Mouse (Mus musculus): ENCODE results near the gene Zdhhc22. TPM values are rescaled to one million over a fixed set of nuclear protein-coding genes. Genes with fewer than 3 reads are reported as not detected.

Gene Zdhhc22
- 0.42 and 0.53 TPM in 2 replicates for polyA plus RNA-seq (2015; fragmentation: Nextera tagmentation; extraction: Ambion mirVana)

- peaks cover 11% of the 10 kb centered on the region for H3K4me1 ChIP-seq
- H3K27me3 ChIP-seq (replicated peaks): peaks cover 65% of the 10 kb centered on the region
- ATAC-seq (ENCODE audit: insufficient read depth, low FRiP score, low read depth): peak; percentile 37; the same call in 1 of the 2 replicates
- 1% methylated on average over 62 of the region's 68 CpGs for WGBS
- H3K9me3 ChIP-seq: no peaks in the 10 kb centered on the region
- H3K4me2 ChIP-seq: peak within 1 kb of the TSS; percentile 50
- H3K9ac ChIP-seq: no peak within 1 kb of the TSS
- no peak within 1 kb of the TSS for H3K27ac ChIP-seq
- peak within 1 kb of the TSS; percentile 22 for H3K4me3 ChIP-seq (replicated peaks)
- no peaks in the 10 kb centered on the region for H3K36me3 ChIP-seq
Measured at GRCm38 (mm10) chr12:86989890-86990754, at the start of gene Zdhhc22. Gene Zdhhc22, minus strand, starts transcription at chr12:86990430.

GRCm38 (mm10) chr12:87036631-87037030 is 46.4 kb upstream of the Zdhhc22 start:
- Histone ChIP-seq H3K4me1 (no peaks in the 10 kb centered on the region), H3K36me3 (no peaks in the 10 kb centered on the region)

GRCm38 (mm10) chr12:87031163-87031763 is 41.0 kb upstream of the Zdhhc22 start:
- Histone ChIP-seq H3K4me1 (peaks cover 2% of the 10 kb centered on the region; the same call in 1 of the 2 replicates), H3K36me3 (no peaks in the 10 kb centered on the region), H3K4me2 (no peak overlapping the region), H3K27ac (no peak overlapping the region), H3K4me3 (replicated peaks) (no peak overlapping the region), H3K9me3 (no peaks in the 10 kb centered on the region), H3K9ac (no peak overlapping the region), H3K27me3 (replicated peaks) (peaks cover 19% of the 10 kb centered on the region)
- ATAC-seq (ENCODE audit: insufficient read depth, low FRiP score, low read depth): no peak
- WGBS: 71% methylated on average over 5 of the region's 5 CpGs

More at GRCm38 (mm10) chr12:87036631-87037030, 46.4 kb upstream of the Zdhhc22 start:
- WGBS: 90% methylated on average over 7 of the region's 7 CpGs
- Histone ChIP-seq H3K4me2 (no peak overlapping the region), H3K9me3 (no peaks in the 10 kb centered on the region), H3K27me3 (replicated peaks) (no peaks in the 10 kb centered on the region), H3K4me3 (replicated peaks) (no peak overlapping the region), H3K27ac (no peak overlapping the region), H3K9ac (no peak overlapping the region)
- no peak for ATAC-seq (ENCODE audit: insufficient read depth, low FRiP score, low read depth)

DNA sequence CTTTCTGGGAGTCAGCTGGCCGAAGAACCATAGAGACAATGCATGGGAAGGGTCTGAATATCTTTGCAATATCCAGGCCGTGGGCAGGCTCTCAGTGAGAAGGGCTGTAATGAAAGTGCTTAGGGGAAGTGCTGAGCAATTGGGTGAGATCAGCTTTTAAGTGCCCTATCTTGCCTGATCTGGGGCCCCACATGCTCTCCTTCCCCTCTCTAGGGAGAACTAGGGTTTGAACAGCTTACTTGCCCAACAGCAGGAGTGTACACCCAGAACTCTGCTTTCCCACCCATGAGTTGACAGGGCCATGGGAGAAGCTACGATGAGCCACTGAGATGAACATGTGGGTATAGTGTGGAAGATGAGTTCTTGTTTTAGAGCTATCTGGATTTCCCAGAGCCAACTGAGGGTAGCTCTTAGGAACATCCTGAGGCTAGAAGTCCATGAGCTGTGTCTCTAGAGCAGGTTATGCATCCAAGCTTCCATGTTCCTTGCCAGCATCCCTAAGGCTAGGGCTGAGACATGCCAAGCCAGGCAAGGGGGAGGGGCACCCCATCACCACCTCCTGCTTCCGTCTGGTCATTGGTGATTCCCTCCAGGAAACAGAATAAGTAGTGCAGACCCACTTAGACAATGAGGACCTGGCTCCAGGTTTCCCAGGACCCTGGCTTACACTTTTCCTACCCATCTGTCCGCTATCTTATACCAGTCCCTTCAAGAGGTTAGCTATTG is 39.2 kb upstream of the Zdhhc22 start:
- no peaks in the 10 kb centered on the region for H3K9me3 ChIP-seq
- H3K27me3 ChIP-seq (replicated peaks): peaks cover 20% of the 10 kb centered on the region
- no peak overlapping the region for H3K27ac ChIP-seq
- ATAC-seq (ENCODE audit: insufficient read depth, low FRiP score, low read depth): no peak
- H3K36me3 ChIP-seq: no peaks in the 10 kb centered on the region
- no peak overlapping the region for H3K9ac ChIP-seq
- H3K4me1 ChIP-seq: peaks cover 6% of the 10 kb centered on the region; the same call in 1 of the 2 replicates
- 69% methylated on average over 5 of the region's 5 CpGs for WGBS
- H3K4me2 ChIP-seq: no peak overlapping the region
- H3K4me3 ChIP-seq (replicated peaks): no peak overlapping the region

DNA sequence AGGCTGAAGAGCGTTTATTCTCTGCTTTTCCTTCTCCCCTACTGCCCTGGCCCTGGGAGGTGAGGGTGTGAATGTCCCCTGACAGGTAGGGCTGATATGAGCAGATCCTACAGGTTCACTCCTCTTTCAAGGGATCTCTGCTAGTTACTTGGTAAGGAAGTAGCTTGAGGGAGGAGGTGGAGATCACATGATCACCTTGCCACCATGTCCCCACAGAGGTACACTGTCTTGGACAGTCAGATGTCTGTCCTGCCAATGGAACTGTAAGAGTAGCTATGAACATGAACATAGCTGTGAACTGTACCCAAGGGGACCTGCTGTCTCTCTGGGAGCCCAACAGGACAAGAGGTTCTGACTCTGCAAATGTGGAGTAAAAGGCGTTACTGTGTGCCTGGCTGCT is 37.8 kb upstream of the Zdhhc22 start:
- Histone ChIP-seq H3K27ac (no peak overlapping the region), H3K9me3 (no peaks in the 10 kb centered on the region), H3K36me3 (no peaks in the 10 kb centered on the region), H3K27me3 (replicated peaks) (peaks cover 20% of the 10 kb centered on the region), H3K9ac (no peak overlapping the region), H3K4me1 (peaks cover 6% of the 10 kb centered on the region; the same call in 1 of the 2 replicates), H3K4me3 (replicated peaks) (no peak overlapping the region), H3K4me2 (no peak overlapping the region)
- no peak for ATAC-seq (ENCODE audit: insufficient read depth, low FRiP score, low read depth)
- 57% methylated on average over 2 of the region's 2 CpGs for WGBS

GRCm38 (mm10) chr12:87027391-87027790 is 37.2 kb upstream of the Zdhhc22 start:
- Histone ChIP-seq H3K4me2 (no peak overlapping the region), H3K9ac (no peak overlapping the region), H3K4me1 (peaks cover 6% of the 10 kb centered on the region; the same call in 1 of the 2 replicates), H3K27me3 (replicated peaks) (peaks cover 20% of the 10 kb centered on the region), H3K4me3 (replicated peaks) (no peak overlapping the region), H3K27ac (no peak overlapping the region), H3K9me3 (no peaks in the 10 kb centered on the region), H3K36me3 (no peaks in the 10 kb centered on the region)
- WGBS: 50% methylated on average over 5 of the region's 5 CpGs
- ATAC-seq (ENCODE audit: insufficient read depth, low FRiP score, low read depth): no peak

GRCm38 (mm10) chr12:87026871-87027240 is 36.6 kb upstream of the Zdhhc22 start:
- H3K4me2 ChIP-seq: peak overlapping the region; percentile 47
- H3K36me3 ChIP-seq: no peaks in the 10 kb centered on the region
- ATAC-seq (ENCODE audit: insufficient read depth, low FRiP score, low read depth): no peak
- peaks cover 6% of the 10 kb centered on the region; the same call in 1 of the 2 replicates for H3K4me1 ChIP-seq
- no peak overlapping the region for H3K27ac ChIP-seq
- no peaks in the 10 kb centered on the region for H3K9me3 ChIP-seq
- H3K9ac ChIP-seq: no peak overlapping the region
- H3K4me3 ChIP-seq (replicated peaks): peak overlapping the region; percentile 13; the same call in 1 of the 2 replicates
- H3K27me3 ChIP-seq (replicated peaks): peaks cover 20% of the 10 kb centered on the region
- WGBS: 15% methylated on average over 8 of the region's 8 CpGs

- H3K4me3 ChIP-seq (replicated peaks): peak overlapping the region; percentile 13
- no peaks in the 10 kb centered on the region for H3K9me3 ChIP-seq
- peaks cover 6% of the 10 kb centered on the region; the same call in 1 of the 2 replicates for H3K4me1 ChIP-seq
- H3K4me2 ChIP-seq: peak overlapping the region; percentile 47
- H3K9ac ChIP-seq: no peak overlapping the region; the same call in 1 of the 2 replicates
- no peak overlapping the region for H3K27ac ChIP-seq
- H3K36me3 ChIP-seq: no peaks in the 10 kb centered on the region
- peaks cover 20% of the 10 kb centered on the region for H3K27me3 ChIP-seq (replicated peaks)
- 3% methylated on average over 30 of the region's 30 CpGs for WGBS
- peak; percentile 56; the same call in 1 of the 2 replicates for ATAC-seq (ENCODE audit: insufficient read depth, low FRiP score, low read depth)
Measured at GRCm38 (mm10) chr12:87026109-87026870, 36.1 kb upstream of the Zdhhc22 start.

DNA sequence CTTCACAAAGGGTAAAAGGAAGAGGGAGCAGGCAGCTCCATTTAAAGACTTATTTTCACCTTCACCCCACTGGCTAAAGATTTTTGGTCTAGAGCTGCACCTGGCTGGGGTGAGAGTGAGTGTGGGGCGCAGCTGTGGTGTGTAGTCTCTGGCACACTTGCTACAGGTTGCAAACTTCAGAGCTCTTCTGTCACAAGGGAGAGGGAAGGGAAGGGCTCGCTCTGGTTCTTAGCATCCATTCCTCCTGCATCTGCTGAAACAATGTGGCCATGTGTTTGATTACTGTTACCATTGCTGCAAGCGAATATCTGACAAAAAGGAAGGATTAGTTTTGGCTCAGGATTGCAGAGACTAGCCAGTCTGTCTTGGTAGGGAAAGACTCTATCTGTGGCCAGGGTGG is 33.2 kb upstream of the Zdhhc22 start:
- WGBS: 70% methylated on average over 3 of the region's 3 CpGs
- Histone ChIP-seq H3K9me3 (no peaks in the 10 kb centered on the region), H3K4me2 (no peak overlapping the region), H3K27me3 (replicated peaks) (peaks cover 20% of the 10 kb centered on the region), H3K36me3 (no peaks in the 10 kb centered on the region), H3K9ac (no peak overlapping the region), H3K27ac (no peak overlapping the region), H3K4me3 (replicated peaks) (no peak overlapping the region), H3K4me1 (peaks cover 6% of the 10 kb centered on the region; the same call in 1 of the 2 replicates)
- no peak for ATAC-seq (ENCODE audit: insufficient read depth, low FRiP score, low read depth)

DNA sequence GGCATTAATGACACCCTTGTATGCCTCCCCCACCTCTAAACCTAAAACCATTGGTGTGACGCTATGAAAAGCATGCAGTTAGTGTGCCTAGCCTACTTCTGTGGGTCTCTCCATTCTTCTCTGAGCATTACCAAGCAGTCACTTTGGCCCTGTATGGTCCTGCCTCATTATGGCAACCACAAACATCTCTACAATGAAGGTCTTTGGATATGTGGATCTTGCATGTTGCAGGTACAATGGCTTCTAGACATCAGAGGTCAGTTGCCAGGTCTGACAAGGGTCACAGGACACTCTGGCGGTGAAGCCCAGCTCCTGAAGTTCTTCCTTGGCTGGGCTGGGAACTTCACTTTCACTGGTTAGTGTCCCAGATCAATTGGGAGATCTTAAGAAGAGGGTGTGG is 31.8 kb upstream of the Zdhhc22 start:
- H3K27me3 ChIP-seq (replicated peaks): peaks cover 8% of the 10 kb centered on the region
- no peak overlapping the region for H3K9ac ChIP-seq
- H3K4me1 ChIP-seq: peaks cover 6% of the 10 kb centered on the region; the same call in 1 of the 2 replicates
- H3K4me3 ChIP-seq (replicated peaks): no peak overlapping the region
- no peak overlapping the region for H3K27ac ChIP-seq
- ATAC-seq (ENCODE audit: insufficient read depth, low FRiP score, low read depth): no peak
- 67% methylated on average over 2 of the region's 2 CpGs for WGBS
- H3K9me3 ChIP-seq: no peaks in the 10 kb centered on the region
- no peaks in the 10 kb centered on the region for H3K36me3 ChIP-seq
- no peak overlapping the region for H3K4me2 ChIP-seq

DNA sequence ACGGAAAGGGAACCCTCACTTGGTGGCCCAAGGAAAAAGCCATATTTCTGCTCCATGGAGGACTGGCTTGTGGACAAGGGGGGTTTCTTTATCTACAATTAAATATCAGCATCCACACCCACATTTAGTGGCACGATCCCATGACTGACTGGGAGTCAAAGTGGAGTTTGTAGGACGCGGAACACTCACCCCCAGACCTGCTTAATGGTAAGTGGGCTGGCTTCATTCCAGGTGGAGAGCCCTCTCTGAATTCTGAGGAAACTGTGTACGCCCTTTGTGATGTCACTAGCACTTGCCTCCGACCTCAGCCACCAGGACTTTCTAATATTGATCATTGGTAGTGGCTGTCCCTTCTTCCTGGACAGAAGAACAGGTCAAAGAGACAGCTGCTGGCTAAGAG is 30.8 kb upstream of the Zdhhc22 start, which contains the start of gene Tmem63c:
TSS of gene Tmem63c (plus strand) at position 301 of the 400 bp plus-strand sequence.
- WGBS: 74% methylated on average over 6 of the region's 6 CpGs

More for the DNA sequence above, 30.8 kb upstream of the Zdhhc22 start, which contains the start of gene Tmem63c:
- Histone ChIP-seq H3K27ac (no peak within 1 kb of the TSS), H3K4me3 (replicated peaks) (no peak within 1 kb of the TSS), H3K27me3 (replicated peaks) (no peaks in the 10 kb centered on the region; the same call in 1 of the 2 replicates), H3K4me1 (peaks cover 1% of the 10 kb centered on the region; the same call in 1 of the 2 replicates), H3K9me3 (no peaks in the 10 kb centered on the region), H3K36me3 (no peaks in the 10 kb centered on the region), H3K9ac (no peak within 1 kb of the TSS), H3K4me2 (no peak within 1 kb of the TSS)
- no peak for ATAC-seq (ENCODE audit: insufficient read depth, low FRiP score, low read depth)
